30 mouse cellular contexts compared by ENCODE assay signal in the genomic region with DNA sequence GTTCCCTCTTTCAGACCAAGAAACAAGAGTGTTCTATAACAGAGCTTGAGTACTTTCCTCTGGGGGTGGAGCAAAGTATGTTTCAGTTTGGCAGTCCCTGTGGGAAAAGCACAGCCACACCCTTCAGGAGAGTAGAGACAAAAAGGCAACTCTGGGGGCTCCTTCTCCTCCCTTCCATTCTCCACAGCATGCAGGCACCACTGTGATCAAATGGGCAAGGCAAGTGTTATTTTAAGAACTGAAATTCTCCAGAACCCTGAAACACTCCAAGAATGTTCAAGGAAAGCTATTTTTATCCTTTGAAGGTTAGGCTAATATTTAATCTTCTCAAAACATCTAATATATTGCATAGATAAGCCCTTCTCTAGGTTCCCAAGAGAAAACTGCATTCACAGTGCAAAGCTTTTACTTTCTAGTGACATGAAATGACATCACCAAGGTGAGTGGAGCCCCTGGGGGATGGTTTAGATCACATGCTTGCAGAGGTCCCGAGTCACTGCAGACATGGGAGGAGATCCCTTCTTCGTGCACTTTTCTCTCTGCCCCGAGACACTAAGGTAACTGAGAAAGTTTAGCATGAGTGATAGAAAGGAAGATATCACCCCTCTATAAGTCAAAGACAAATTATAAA.
DNase-seq lines count a peak whose midpoint lies in the region; ATAC-seq and TF ChIP-seq lines count a peak whose summit lies in the region.
"Had no signal": no experiment of that assay in that cellular context is flagged by ENCODE, and none has a peak within 500 bp of the region (broad histone marks: within the 10 kb centered on the region; RNA-seq: fewer than 3 reads in every experiment).

No protein-coding gene starts in this region.

- intact Hi-C loops in left cerebral cortex, postnatal 25 days (cut with DNase I), result loop anchor here (10.0 kb wide), 2 partner anchors 159 to 489 kb away; no protein-coding TSS in a partner anchor

- no peaks in the 10 kb centered on the region for H3K27me3 ChIP-seq in intestine, embryonic 14.5 days (replicated peaks; ENCODE audit: control insufficient read depth, insufficient read depth, low read length)
- no peaks in the 10 kb centered on the region for H3K27me3 ChIP-seq in intestine, embryonic 15.5 days (replicated peaks)
- H3K27me3 ChIP-seq in lung, postnatal 0 days (replicated peaks; ENCODE audit: insufficient read depth, low read length), result no peaks in the 10 kb centered on the region
- H3K27me3 ChIP-seq in myocyte (ENCODE audit: control insufficient read depth, insufficient read depth, insufficient read length), result no peaks in the 10 kb centered on the region
- H3K27me3 ChIP-seq: embryonic facial prominence, embryonic 12.5 days; forebrain, embryonic 13.5 days; hindbrain, embryonic 15.5 days; midbrain, embryonic 13.5 days; stomach, embryonic 15.5 days had no signal

- H3K4me3 ChIP-seq in intestine, embryonic 14.5 days (ENCODE audit: low read depth, low read length), result no peak overlapping the region
- no peak overlapping the region for H3K4me3 ChIP-seq in intestine, embryonic 15.5 days (replicated peaks)
- H3K4me3 ChIP-seq in lung, postnatal 0 days (ENCODE audit: low read depth, low read length), result no peak overlapping the region
- H3K4me3 ChIP-seq in myocyte, result no peak overlapping the region
- H3K4me3 ChIP-seq: embryonic facial prominence, embryonic 12.5 days; erythroblast, embryonic 14.5 days; forebrain, embryonic 13.5 days; heart, embryonic 10.5 days; hindbrain, embryonic 15.5 days; midbrain, embryonic 13.5 days; stomach, embryonic 15.5 days had no signal

- no peak overlapping the region for H3K27ac ChIP-seq in intestine, embryonic 14.5 days (ENCODE audit: low read depth)
- H3K27ac ChIP-seq in intestine, embryonic 15.5 days, result no peak overlapping the region
- H3K27ac ChIP-seq in lung, postnatal 0 days (ENCODE audit: low read length), result no peak overlapping the region
- H3K27ac ChIP-seq: embryonic facial prominence, embryonic 12.5 days; forebrain, embryonic 13.5 days; heart, embryonic 10.5 days; hindbrain, embryonic 15.5 days; liver, embryonic 14.5 days; macrophage; midbrain, embryonic 13.5 days; stomach, embryonic 15.5 days had no signal

- H3K9ac ChIP-seq in intestine, embryonic 14.5 days (ENCODE audit: low read length), result no peak overlapping the region
- H3K9ac ChIP-seq in intestine, embryonic 15.5 days, result no peak overlapping the region
- H3K9ac ChIP-seq in lung, postnatal 0 days (replicated peaks; ENCODE audit: low read depth), result no peak overlapping the region
- H3K9ac ChIP-seq: embryonic facial prominence, embryonic 12.5 days; forebrain, embryonic 13.5 days; hindbrain, embryonic 15.5 days; liver, embryonic 14.5 days; midbrain, embryonic 13.5 days; stomach, embryonic 15.5 days had no signal

- H3K4me2 ChIP-seq in intestine, embryonic 14.5 days (ENCODE audit: low read length), result no peak overlapping the region
- no peak overlapping the region for H3K4me2 ChIP-seq in intestine, embryonic 15.5 days (replicated peaks)
- H3K4me2 ChIP-seq in lung, postnatal 0 days (replicated peaks; ENCODE audit: low read depth, low read length), result no peak overlapping the region
- peak overlapping the region; percentile 27 for H3K4me2 ChIP-seq in myocyte (ENCODE audit: low read depth)
- H3K4me2 ChIP-seq: embryonic facial prominence, embryonic 12.5 days; forebrain, embryonic 13.5 days; hindbrain, embryonic 15.5 days; midbrain, embryonic 13.5 days; stomach, embryonic 15.5 days had no signal

- TF ChIP-seq EP300 in lung, postnatal 0 days (IDR thresholded peaks at IDR 0.05), result no peak

- H3ac ChIP-seq in myocyte (ENCODE audit: control insufficient read depth, insufficient read length), result no peak overlapping the region

- 0 out of 2 replicates have a peak, but pooled peaks have one; percentile 15 for ATAC-seq in intestine, embryonic 14.5 days (replicated peaks; ENCODE audit: low FRiP score, low TSS enrichment, low read depth)
- ATAC-seq in intestine, embryonic 15.5 days, result no peak
- ATAC-seq in lung, postnatal 0 days, result no peak
- ATAC-seq: forebrain, embryonic 13.5 days; inflammation-experienced regulatory T-cells, adult 6 months had no signal

- H3K9me3 ChIP-seq in intestine, embryonic 14.5 days (ENCODE audit: control insufficient read depth, low read length), result no peaks in the 10 kb centered on the region
- H3K9me3 ChIP-seq in intestine, embryonic 15.5 days, result no peaks in the 10 kb centered on the region
- no peaks in the 10 kb centered on the region for H3K9me3 ChIP-seq in lung, postnatal 0 days (ENCODE audit: low read length)
- H3K9me3 ChIP-seq: embryonic facial prominence, embryonic 12.5 days; forebrain, embryonic 13.5 days; heart, embryonic 10.5 days; hindbrain, embryonic 15.5 days; midbrain, embryonic 13.5 days; stomach, embryonic 15.5 days had no signal

- 25% methylated on average over 3 of the region's 3 CpGs for WGBS in intestine, embryonic 14.5 days
- 39% methylated on average over 3 of the region's 3 CpGs for WGBS in intestine, embryonic 15.5 days
- 46% methylated on average over 3 of the region's 3 CpGs for WGBS in lung, postnatal 0 days

- no peak for TF ChIP-seq POLR2A in myocyte (IDR thresholded peaks at IDR 0.05; ENCODE audit: insufficient read length, low read depth)

- H3K4me1 ChIP-seq in intestine, embryonic 14.5 days (replicated peaks; ENCODE audit: control insufficient read depth, insufficient read depth, low read length), result no peaks in the 10 kb centered on the region
- H3K4me1 ChIP-seq in intestine, embryonic 15.5 days (replicated peaks), result no peaks in the 10 kb centered on the region
- no peaks in the 10 kb centered on the region for H3K4me1 ChIP-seq in lung, postnatal 0 days (ENCODE audit: insufficient read depth, low read depth, low read length)
- H3K4me1 ChIP-seq: embryonic facial prominence, embryonic 12.5 days; forebrain, embryonic 13.5 days; hindbrain, embryonic 15.5 days; midbrain, embryonic 13.5 days; stomach, embryonic 15.5 days had no signal

- no peaks in the 10 kb centered on the region for H3K36me3 ChIP-seq in intestine, embryonic 14.5 days (ENCODE audit: control insufficient read depth, insufficient read depth, low read length)
- H3K36me3 ChIP-seq in intestine, embryonic 15.5 days, result no peaks in the 10 kb centered on the region
- no peaks in the 10 kb centered on the region for H3K36me3 ChIP-seq in lung, postnatal 0 days (ENCODE audit: insufficient read depth, low read length)
- no peaks in the 10 kb centered on the region for H3K36me3 ChIP-seq in myocyte (ENCODE audit: control insufficient read depth, insufficient read depth)
- H3K36me3 ChIP-seq: embryonic facial prominence, embryonic 12.5 days; heart, embryonic 10.5 days; hindbrain, embryonic 15.5 days; midbrain, embryonic 13.5 days; stomach, embryonic 15.5 days had no signal

- no peaks in the 10 kb centered on the region for H3K79me2 ChIP-seq in myocyte (ENCODE audit: control insufficient read depth, insufficient read depth)

- DNase-seq in adrenal gland, adult (ENCODE audit: inconsistent age in 2 of 2, low spot score in 1 of 2), result peak; percentile 17 to 72
- no peak for DNase-seq in adrenal gland, postnatal 25 days
- DNase-seq in intestine, embryonic 14.5 days (ENCODE audit: low spot score), result no peak
- peak; percentile 12 for DNase-seq in lung, postnatal 0 days (ENCODE audit: low spot score)
- no peak for DNase-seq in lung, postnatal 25 days (ENCODE audit: low spot score)
- DNase-seq in left cerebral cortex, postnatal 25 days (ENCODE audit: low spot score in 2 of 2), result no peak
- DNase-seq: adrenal gland, adult 8-10 months; cerebellum, adult 11 months; cerebellum, adult 9-10 months; cerebellum, postnatal 36 days; gastrocnemius, postnatal 14 days; heart, postnatal 10 days; kidney, adult 9 months; kidney, postnatal 10 days; layer of hippocampus, adult 9-11 months; liver; retina, postnatal 1 day; right cerebral cortex, postnatal 14 days had no signal

- no peak for TF ChIP-seq CTCF in lung, postnatal 0 days (IDR thresholded peaks at IDR 0.05)

TF ChIP-seq in myocyte, 11 proteins besides CTCF, POLR2A, EP300 and RAD21:
- TF ChIP-seq MYOG (IDR thresholded peaks at IDR 0.05; ENCODE audit: control insufficient read depth in 1 of 3, insufficient read depth in 1 of 3, insufficient read length in 2 of 3, low read depth in 2 of 3) (no peak), MAX (IDR thresholded peaks at IDR 0.05; ENCODE audit: low read depth) (no peak), MYOD1 (IDR thresholded peaks at IDR 0.05; ENCODE audit: control insufficient read depth in 1 of 3, insufficient read length in 2 of 3, low read depth in 2 of 3) (no peak), TCF3 (IDR thresholded peaks at IDR 0.05; ENCODE audit: insufficient read length, low read depth) (no peak), CEBPB (IDR thresholded peaks at IDR 0.05; ENCODE audit: insufficient read depth, poor library complexity, severe bottlenecking) (no peak), SRF (IDR thresholded peaks at IDR 0.05; ENCODE audit: control insufficient read depth, insufficient read length, low read depth) (no peak), POLR2AphosphoS2 (IDR thresholded peaks at IDR 0.05; ENCODE audit: insufficient read length, low read depth) (no peak), USF1 (IDR thresholded peaks at IDR 0.05; ENCODE audit: low read depth) (no peak), TCF12 (IDR thresholded peaks at IDR 0.05; ENCODE audit: insufficient read depth, poor library complexity, severe bottlenecking) (no peak), E2F4 (IDR thresholded peaks at IDR 0.05; ENCODE audit: insufficient read depth) (no peak), REST (IDR thresholded peaks at IDR 0.05; ENCODE audit: insufficient read depth, insufficient read length) (no peak)

Comparison
In these comparisons a context has a peak if more than half of its experiments do, and no peak if none do; other contexts are left out.
1. DNase-seq: peak in adrenal gland, adult (2 of 2) and lung, postnatal 0 days (single experiment); none in adrenal gland, postnatal 25 days (single experiment), intestine, embryonic 14.5 days (single experiment), lung, postnatal 25 days (single experiment) and left cerebral cortex, postnatal 25 days (0 of 2).